Mouse (Mus musculus): ENCODE measurements around the gene Zscan26. TPM values are rescaled to one million over a fixed set of nuclear protein-coding genes. Genes with fewer than 3 reads are reported as not detected.
"Not testable (repeated sequence)": the region's sequence is repeated elsewhere in the genome, so short reads cannot be mapped to it uniquely, and the experiment has no call there.

Gene Zscan26
- polyA plus RNA-seq, 1 experiment from 2014 or later, result 25.8 TPM

DNA sequence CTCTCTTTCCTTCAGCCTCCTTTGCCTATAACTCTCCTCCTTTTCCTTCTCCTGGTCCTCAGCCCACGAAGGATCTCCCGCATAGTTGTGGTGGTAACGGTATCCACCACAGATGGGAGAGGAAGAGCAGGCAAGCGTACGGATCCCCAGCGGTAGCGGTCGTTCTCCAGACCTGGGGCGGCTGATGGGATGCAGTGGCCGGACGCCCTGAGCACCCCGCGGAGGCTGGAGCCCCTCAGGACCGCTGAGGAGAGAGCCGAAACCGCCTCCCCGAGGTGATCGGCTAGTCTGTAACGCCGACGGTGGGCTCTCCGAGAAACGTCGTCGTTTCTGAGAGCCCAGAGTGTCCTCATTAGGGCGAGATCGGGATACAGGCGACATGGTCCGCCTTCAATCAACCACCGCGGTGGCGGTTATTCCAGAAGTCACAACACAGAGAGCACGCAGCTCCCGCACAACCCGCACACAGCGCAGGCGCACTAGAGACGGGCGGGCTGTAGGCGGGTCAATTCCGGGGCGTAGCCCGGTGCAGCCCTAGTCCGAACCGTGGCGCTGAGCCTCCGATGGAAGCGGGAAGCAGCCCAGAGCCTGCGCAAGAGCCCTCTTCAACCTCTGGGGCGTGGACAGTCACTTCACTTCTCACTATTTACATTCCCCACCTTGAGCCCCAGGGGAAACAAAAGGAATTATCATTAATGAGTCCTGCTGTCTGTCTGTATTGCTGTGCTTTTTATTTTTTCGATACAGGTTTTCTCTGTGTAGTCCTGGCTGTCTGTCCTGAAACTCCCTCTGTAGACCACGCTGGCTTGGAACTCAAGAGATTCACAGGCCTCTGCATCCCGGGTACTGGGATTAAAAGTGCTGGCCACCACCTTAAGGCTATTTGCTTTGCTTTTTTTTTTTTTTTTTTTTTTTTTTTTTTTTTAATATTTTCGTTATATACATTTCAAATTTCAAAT is 14.8 kb upstream of the Zscan26 start, which contains the start of gene Nkapl:
Gene Nkapl, minus strand, starts transcription at position 449 of the 959 bp plus-strand sequence.
- Histone ChIP-seq H3K9me3 (replicated peaks; ENCODE audit: control insufficient read depth, low read length) (no peaks in the 10 kb centered on the region), H3K4me2 (ENCODE audit: low read depth, low read length) (peak within 1 kb of the TSS; percentile 98), H3K27me3 (ENCODE audit: control insufficient read depth, insufficient read depth, low read length) (no peaks in the 10 kb centered on the region), H3K4me1 (ENCODE audit: control insufficient read depth, insufficient read depth, low read length) (no peaks in the 10 kb centered on the region), H3K9ac (ENCODE audit: low read length) (peak within 1 kb of the TSS; percentile 88), H3K36me3 (ENCODE audit: control insufficient read depth, insufficient read depth) (no peaks in the 10 kb centered on the region), H3K4me3 (ENCODE audit: low read length) (peak within 1 kb of the TSS; percentile 76), H3K27ac (ENCODE audit: low read length) (peak within 1 kb of the TSS; percentile 48)
- ATAC-seq (replicated peaks; ENCODE audit: extremely low read depth, insufficient read depth, low FRiP score), result peak; percentile 99
- WGBS, result 1% methylated on average over 54 of the region's 54 CpGs

DNA sequence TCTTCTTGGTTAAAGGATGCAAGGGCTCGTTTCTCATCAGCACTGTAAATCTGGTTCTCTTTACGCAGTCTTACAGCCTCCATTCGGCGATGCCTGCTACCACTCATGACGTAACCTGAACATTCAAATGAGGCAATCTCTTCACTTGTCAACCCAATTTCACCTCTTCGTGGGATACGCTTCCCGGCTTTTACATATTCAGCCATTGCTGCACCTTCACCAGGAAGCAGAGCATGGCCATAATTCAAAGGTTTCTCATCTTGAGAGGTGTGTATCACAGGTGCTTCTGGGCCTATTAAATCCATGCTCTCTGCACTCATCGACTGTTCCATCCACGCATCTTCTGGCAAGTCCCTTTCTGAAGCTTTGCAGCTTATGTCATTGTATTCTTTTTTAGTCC is 13.8 kb upstream of the Zscan26 start:
- no peaks in the 10 kb centered on the region for H3K36me3 ChIP-seq (ENCODE audit: control insufficient read depth, insufficient read depth)
- ATAC-seq (replicated peaks; ENCODE audit: extremely low read depth, insufficient read depth, low FRiP score), result no peak
- H3K4me3 ChIP-seq (ENCODE audit: low read length), result no peak overlapping the region
- no peaks in the 10 kb centered on the region for H3K9me3 ChIP-seq (replicated peaks; ENCODE audit: control insufficient read depth, low read length)
- H3K27ac ChIP-seq (ENCODE audit: low read length), result no peak overlapping the region
- no peak overlapping the region for H3K9ac ChIP-seq (ENCODE audit: low read length)
- H3K4me1 ChIP-seq (ENCODE audit: control insufficient read depth, insufficient read depth, low read length), result no peaks in the 10 kb centered on the region
- H3K4me2 ChIP-seq (ENCODE audit: low read depth, low read length), result no peak overlapping the region
- 84% methylated on average over 10 of the region's 10 CpGs for WGBS
- no peaks in the 10 kb centered on the region for H3K27me3 ChIP-seq (ENCODE audit: control insufficient read depth, insufficient read depth, low read length)

DNA sequence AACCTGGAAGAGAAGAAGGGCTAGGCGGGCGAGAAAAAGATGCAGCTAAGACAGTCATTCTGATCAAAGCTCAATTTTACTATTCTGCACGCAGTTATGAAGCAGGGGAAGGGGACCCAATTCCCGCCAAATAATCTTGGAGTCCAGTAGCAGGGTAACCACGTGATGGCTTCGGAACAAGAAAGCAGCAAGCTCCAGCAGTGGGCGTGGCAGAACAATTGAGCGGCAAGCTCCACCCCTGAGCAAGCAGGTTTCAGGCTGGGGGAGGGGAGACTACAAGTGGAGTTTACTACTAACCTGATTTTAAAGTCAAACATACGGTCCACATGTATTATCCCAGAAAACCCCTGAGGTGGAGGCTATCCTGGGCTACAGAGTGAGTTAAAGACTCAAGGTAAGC is 9.0 kb upstream of the Zscan26 start:
- not testable (repeated sequence) for H3K4me1 ChIP-seq (ENCODE audit: control insufficient read depth, insufficient read depth, low read length); H3K9me3 ChIP-seq (replicated peaks; ENCODE audit: control insufficient read depth, low read length); H3K9ac ChIP-seq (ENCODE audit: low read length); H3K4me3 ChIP-seq (ENCODE audit: low read length); H3K27me3 ChIP-seq (ENCODE audit: control insufficient read depth, insufficient read depth, low read length); H3K36me3 ChIP-seq (ENCODE audit: control insufficient read depth, insufficient read depth); ATAC-seq (replicated peaks; ENCODE audit: extremely low read depth, insufficient read depth, low FRiP score); H3K4me2 ChIP-seq (ENCODE audit: low read depth, low read length); H3K27ac ChIP-seq (ENCODE audit: low read length)
- 51% methylated on average over 9 of the region's 9 CpGs for WGBS

DNA sequence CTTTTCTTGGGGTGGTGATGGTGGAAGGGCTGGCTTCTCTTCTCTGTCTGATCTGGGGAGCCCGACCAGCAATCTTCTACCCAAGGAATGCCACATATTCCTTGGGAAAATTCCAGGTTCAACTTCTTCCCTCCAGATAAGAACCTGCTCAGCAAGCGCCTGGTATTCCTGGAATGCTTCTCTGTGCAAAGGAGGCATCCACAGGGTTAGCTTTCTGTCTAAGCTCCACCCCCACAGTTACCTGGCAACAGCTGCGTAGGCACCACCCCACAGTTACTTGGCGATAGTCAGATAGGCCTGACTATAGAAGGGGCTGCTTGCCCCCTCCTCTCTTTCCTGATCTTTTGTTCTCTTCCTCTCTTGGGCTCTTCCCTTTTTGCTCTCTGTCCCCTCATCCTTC is 2.8 kb upstream of the Zscan26 start:
- Histone ChIP-seq H3K4me3 (ENCODE audit: low read length) (no peak overlapping the region), H3K4me2 (ENCODE audit: low read depth, low read length) (no peak overlapping the region), H3K27ac (ENCODE audit: low read length) (no peak overlapping the region), H3K9me3 (replicated peaks; ENCODE audit: control insufficient read depth, low read length) (no peaks in the 10 kb centered on the region), H3K36me3 (ENCODE audit: control insufficient read depth, insufficient read depth) (peaks cover 3% of the 10 kb centered on the region; the same call in 1 of the 2 replicates), H3K9ac (ENCODE audit: low read length) (no peak overlapping the region), H3K27me3 (ENCODE audit: control insufficient read depth, insufficient read depth, low read length) (no peaks in the 10 kb centered on the region), H3K4me1 (ENCODE audit: control insufficient read depth, insufficient read depth, low read length) (peaks cover 7% of the 10 kb centered on the region)
- 4% methylated on average over 4 of the region's 4 CpGs for WGBS
- no peak; the same call in 1 of the 2 replicates for ATAC-seq (replicated peaks; ENCODE audit: extremely low read depth, insufficient read depth, low FRiP score)

DNA sequence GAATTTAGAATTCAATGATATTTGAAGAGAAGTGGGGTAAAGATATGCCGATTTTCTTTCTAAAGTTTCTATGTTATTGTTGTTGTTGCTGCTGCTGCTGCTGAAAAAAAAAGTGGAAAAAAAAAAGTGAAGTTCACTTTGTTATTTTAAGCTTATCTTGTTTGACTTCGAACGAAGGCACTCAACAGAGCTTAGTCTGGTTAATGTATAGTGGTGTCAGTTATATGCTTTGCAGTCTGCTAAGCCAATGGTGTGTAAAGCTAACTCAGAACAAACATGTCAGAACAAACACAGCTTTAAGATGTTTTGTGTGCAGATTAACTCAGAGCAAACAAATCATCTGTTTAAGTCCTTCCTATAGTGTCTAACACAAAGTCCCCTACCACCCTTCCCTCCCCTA is 603 bp upstream of the Zscan26 start:
- WGBS, result 44% methylated on average over 3 of the region's 3 CpGs
- Histone ChIP-seq H3K9me3 (replicated peaks; ENCODE audit: control insufficient read depth, low read length) (no peaks in the 10 kb centered on the region), H3K27ac (ENCODE audit: low read length) (no peak overlapping the region), H3K4me2 (ENCODE audit: low read depth, low read length) (peak overlapping the region; percentile 69; the same call in 1 of the 2 replicates), H3K4me1 (ENCODE audit: control insufficient read depth, insufficient read depth, low read length) (peaks cover 7% of the 10 kb centered on the region), H3K27me3 (ENCODE audit: control insufficient read depth, insufficient read depth, low read length) (no peaks in the 10 kb centered on the region), H3K4me3 (ENCODE audit: low read length) (no peak overlapping the region), H3K9ac (ENCODE audit: low read length) (no peak overlapping the region; the same call in 1 of the 2 replicates), H3K36me3 (ENCODE audit: control insufficient read depth, insufficient read depth) (peaks cover 5% of the 10 kb centered on the region; the same call in 1 of the 2 replicates)
- no peak for ATAC-seq (replicated peaks; ENCODE audit: extremely low read depth, insufficient read depth, low FRiP score)

DNA sequence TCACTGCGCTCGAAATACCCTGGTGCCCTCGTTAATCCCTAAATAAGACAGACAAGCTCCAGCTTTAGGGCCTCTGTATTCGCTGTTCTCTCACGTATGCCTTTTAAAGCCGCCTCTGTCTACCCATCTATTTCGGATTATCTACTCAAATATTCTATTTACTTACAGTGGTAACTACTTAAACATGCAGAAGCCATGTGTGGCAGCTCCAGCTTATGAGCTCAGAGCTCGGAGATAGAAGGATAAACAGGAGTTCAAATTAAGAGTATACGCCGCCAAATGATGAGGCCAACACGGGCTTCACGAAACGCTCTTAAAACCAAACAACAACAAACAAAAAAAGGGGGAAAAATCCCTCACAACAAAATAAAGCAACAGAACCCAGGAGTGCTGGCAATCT is 488 bp downstream of the Zscan26 start:
- WGBS, result 2% methylated on average over 13 of the region's 13 CpGs
- H3K9me3 ChIP-seq (replicated peaks; ENCODE audit: control insufficient read depth, low read length), result no peaks in the 10 kb centered on the region
- no peak for ATAC-seq (replicated peaks; ENCODE audit: extremely low read depth, insufficient read depth, low FRiP score)
- peak overlapping the region; percentile 87 for H3K27ac ChIP-seq (ENCODE audit: low read length)
- H3K4me2 ChIP-seq (ENCODE audit: low read depth, low read length), result peak overlapping the region; percentile 69
- H3K36me3 ChIP-seq (ENCODE audit: control insufficient read depth, insufficient read depth), result peaks cover 8% of the 10 kb centered on the region; the same call in 1 of the 2 replicates
- peaks cover 7% of the 10 kb centered on the region for H3K4me1 ChIP-seq (ENCODE audit: control insufficient read depth, insufficient read depth, low read length)
- H3K4me3 ChIP-seq (ENCODE audit: low read length), result peak overlapping the region; percentile 91
- peak overlapping the region; percentile 92 for H3K9ac ChIP-seq (ENCODE audit: low read length)
- H3K27me3 ChIP-seq (ENCODE audit: control insufficient read depth, insufficient read depth, low read length), result no peaks in the 10 kb centered on the region

DNA sequence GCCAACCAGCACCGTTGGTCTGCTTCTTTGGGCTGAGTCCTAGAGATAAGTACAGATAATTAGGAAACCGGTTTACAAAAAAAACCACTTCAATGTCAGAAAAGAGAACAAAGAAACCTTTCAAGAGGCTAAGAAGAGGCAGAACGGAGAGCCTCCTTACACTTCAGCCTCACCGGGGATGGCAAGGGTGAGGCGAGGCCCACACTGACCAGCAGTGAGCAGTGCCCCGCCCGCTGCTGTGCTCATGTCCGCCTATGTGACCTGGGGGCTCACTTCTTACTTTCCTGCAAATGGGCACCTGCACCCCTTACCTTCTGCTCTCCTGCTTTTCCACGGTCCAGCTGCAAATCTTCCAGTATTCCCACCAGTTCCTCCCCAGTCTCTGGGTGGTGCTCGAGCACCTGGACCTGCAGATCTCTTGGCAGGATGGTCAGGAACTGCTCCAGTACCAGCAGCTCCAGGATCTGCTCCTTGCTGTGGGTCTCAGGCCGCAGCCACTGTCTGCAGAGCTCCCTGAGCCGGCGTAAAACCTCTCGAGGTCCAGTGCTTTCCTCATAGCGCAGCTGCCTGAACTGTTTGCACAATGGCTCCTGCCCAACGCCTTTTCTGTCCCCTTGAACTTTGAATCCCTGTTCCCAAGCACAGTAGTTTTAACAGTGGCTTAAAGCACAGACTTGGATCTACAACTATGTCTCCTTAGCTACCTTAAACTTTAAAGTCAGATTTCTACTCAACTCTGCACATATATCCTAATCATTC is 5.5 kb downstream of the Zscan26 start:
- Histone ChIP-seq H3K27me3 (ENCODE audit: control insufficient read depth, insufficient read depth, low read length) (no peaks in the 10 kb centered on the region), H3K9me3 (replicated peaks; ENCODE audit: control insufficient read depth, low read length) (no peaks in the 10 kb centered on the region), H3K27ac (ENCODE audit: low read length) (no peak overlapping the region), H3K36me3 (ENCODE audit: control insufficient read depth, insufficient read depth) (peaks cover 46% of the 10 kb centered on the region), H3K4me1 (ENCODE audit: control insufficient read depth, insufficient read depth, low read length) (peaks cover 4% of the 10 kb centered on the region), H3K4me2 (ENCODE audit: low read depth, low read length) (no peak overlapping the region), H3K9ac (ENCODE audit: low read length) (no peak overlapping the region), H3K4me3 (ENCODE audit: low read length) (no peak overlapping the region)
- WGBS, result 79% methylated on average over 16 of the region's 16 CpGs
- no peak for ATAC-seq (replicated peaks; ENCODE audit: extremely low read depth, insufficient read depth, low FRiP score)

DNA sequence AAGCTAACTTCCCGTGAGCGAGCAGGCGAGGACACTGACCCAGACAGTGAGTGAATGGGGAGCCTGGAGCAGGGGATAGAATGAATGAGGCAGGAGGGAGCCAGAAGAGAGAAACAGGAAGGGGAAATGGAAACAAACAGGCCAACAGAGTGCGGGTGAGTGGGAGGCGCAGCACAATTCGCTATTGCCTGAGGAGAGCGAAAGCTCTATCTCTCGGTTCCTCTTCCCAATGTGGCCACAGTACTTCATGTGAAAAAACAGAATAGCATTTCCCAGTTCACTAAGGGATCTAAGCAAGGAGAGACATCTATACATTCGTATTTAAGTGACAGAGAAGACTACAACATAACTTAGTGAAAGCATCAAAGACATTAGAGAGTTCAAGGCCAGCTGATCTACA is 6.7 kb downstream of the Zscan26 start:
- Histone ChIP-seq H3K27ac (ENCODE audit: low read length) (no peak overlapping the region), H3K4me2 (ENCODE audit: low read depth, low read length) (no peak overlapping the region), H3K36me3 (ENCODE audit: control insufficient read depth, insufficient read depth) (peaks cover 46% of the 10 kb centered on the region), H3K4me3 (ENCODE audit: low read length) (no peak overlapping the region), H3K9ac (ENCODE audit: low read length) (no peak overlapping the region), H3K4me1 (ENCODE audit: control insufficient read depth, insufficient read depth, low read length) (no peaks in the 10 kb centered on the region), H3K9me3 (replicated peaks; ENCODE audit: control insufficient read depth, low read length) (no peaks in the 10 kb centered on the region), H3K27me3 (ENCODE audit: control insufficient read depth, insufficient read depth, low read length) (no peaks in the 10 kb centered on the region)
- ATAC-seq (replicated peaks; ENCODE audit: extremely low read depth, insufficient read depth, low FRiP score), result no peak
- 85% methylated on average over 9 of the region's 9 CpGs for WGBS

DNA sequence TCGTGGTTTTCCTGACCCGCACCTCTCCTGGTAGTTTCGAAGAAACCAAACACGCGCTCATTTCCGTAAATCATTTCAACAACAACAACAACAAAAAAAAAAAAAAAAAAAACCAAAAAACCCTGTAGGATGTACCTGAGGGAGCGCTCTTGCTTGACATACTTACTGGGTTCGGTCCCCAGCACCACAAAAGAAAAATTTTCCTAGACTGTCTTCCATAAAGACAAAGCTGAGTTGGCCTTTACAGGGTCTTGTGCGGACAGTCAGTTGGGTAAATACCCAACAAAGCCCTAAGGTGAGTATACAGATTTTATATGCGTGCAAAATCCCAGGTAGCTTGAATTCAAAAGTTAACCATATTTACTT is 12.3 kb downstream of the Zscan26 start:
- Histone ChIP-seq H3K36me3 (ENCODE audit: control insufficient read depth, insufficient read depth) (peaks cover 23% of the 10 kb centered on the region), H3K27ac (ENCODE audit: low read length) (peak overlapping the region; percentile 86), H3K4me3 (ENCODE audit: low read length) (peak overlapping the region; percentile 57), H3K4me2 (ENCODE audit: low read depth, low read length) (peak overlapping the region; percentile 74), H3K27me3 (ENCODE audit: control insufficient read depth, insufficient read depth, low read length) (no peaks in the 10 kb centered on the region), H3K9ac (ENCODE audit: low read length) (peak overlapping the region; percentile 73), H3K4me1 (ENCODE audit: control insufficient read depth, insufficient read depth, low read length) (peaks cover 5% of the 10 kb centered on the region; the same call in 1 of the 2 replicates), H3K9me3 (replicated peaks; ENCODE audit: control insufficient read depth, low read length) (no peaks in the 10 kb centered on the region)
- WGBS, result 21% methylated on average over 10 of the region's 10 CpGs
- ATAC-seq (replicated peaks; ENCODE audit: extremely low read depth, insufficient read depth, low FRiP score), result no peak
